Mouse (Mus musculus): ENCODE measurements around the gene Glis2.

- TF ChIP-seq EP300 (IDR thresholded peaks at IDR 0.05; ENCODE audit: low read depth): no peak
- TF ChIP-seq CTCF (IDR thresholded peaks at IDR 0.05; ENCODE audit: low read depth): no peak
Observed at GRCm38 (mm10) chr16:4544845-4545244, 49.7 kb upstream of the Glis2 start.

All from heart, postnatal 0 days (tissue).